Mouse (Mus musculus): ENCODE data around the gene Adam1a.

Adam1a gene

GRCm38 (mm10) chr5:121477680-121478079, 67.6 kb downstream of the Adam1a start:
- no peak for DNase-seq

- no peak for DNase-seq
Measured at GRCm38 (mm10) chr5:121476040-121476439, 69.2 kb downstream of the Adam1a start.

GRCm38 (mm10) chr5:121474610-121475009, 70.7 kb downstream of the Adam1a start:
- DNase-seq = peak; percentile 56

- no peak for DNase-seq
Measured at GRCm38 (mm10) chr5:121472411-121472810, 72.9 kb downstream of the Adam1a start.

GRCm38 (mm10) chr5:121469566-121469965, 75.7 kb downstream of the Adam1a start:
- no peak for DNase-seq
